Mouse (Mus musculus): Measurements from ENCODE around the gene Rptor.

- TF ChIP-seq TCF12 (IDR thresholded peaks at IDR 0.05; ENCODE audit: low read depth, low read length) (no peak), POLR2A (IDR thresholded peaks at IDR 0.05; ENCODE audit: control insufficient read depth in 1 of 2, insufficient read depth in 1 of 2, low read depth in 1 of 2, low read length in 2 of 2, poor library complexity in 1 of 2) (no peak), CTCF (IDR thresholded peaks at IDR 0.05 in 2 of 3, conservative IDR thresholded peaks at IDR 0.05 in 1 of 3; ENCODE audit: control insufficient read depth in 1 of 3, insufficient read depth in 1 of 3, low read depth in 2 of 3, low read length in 3 of 3, poor library complexity in 1 of 3, severe bottlenecking in 1 of 3) (no peak), NELFE (IDR thresholded peaks at IDR 0.05; ENCODE audit: low read depth, low read length) (no peak), HCFC1 (IDR thresholded peaks at IDR 0.05; ENCODE audit: low read depth, low read length) (no peak), MAFK (IDR thresholded peaks at IDR 0.05; ENCODE audit: borderline replicate concordance, low read depth, low read length) (no peak), CHD1 (IDR thresholded peaks at IDR 0.05; ENCODE audit: low read depth, low read length) (no peak)
Observed at GRCm38 (mm10) chr11:119720101-119721048, 117.7 kb downstream of the Rptor start.

Data from MEL (cell line).